In genomic region chr6:82763871-82764503, GRCm38 (mm10) we compare ENCODE assay signal across 9 mouse cellular contexts. TPM values are rescaled to one million over a fixed set of nuclear protein-coding genes. Genes with fewer than 3 reads are reported as not detected.
DNase-seq lines count a peak whose midpoint lies in the region; ATAC-seq and TF ChIP-seq lines count a peak whose summit lies in the region.
"Had no signal": no experiment of that assay in that cellular context is flagged by ENCODE, and none has a peak within 500 bp of the region (broad histone marks: within the 10 kb centered on the region; RNA-seq: fewer than 3 reads in every experiment).

No protein-coding gene starts in this region.

- ATAC-seq in heart, embryonic 13.5 days (ENCODE audit: extremely low read depth, insufficient number of reproducible peaks, low FRiP score, low TSS enrichment), result peak; percentile 23; the same call in 1 of the 2 replicates
- ATAC-seq in forebrain, embryonic 16.5 days, result no peak
- no peak for ATAC-seq in forebrain, embryonic 14.5 days

- H3K9me3 ChIP-seq in E14TG2a.4 (ENCODE audit: low read length), result 0 out of 2 replicates have a peak, but pooled peaks cover 6% of the 10 kb centered on the region
- H3K9me3 ChIP-seq in heart, embryonic 13.5 days, result no peaks in the 10 kb centered on the region
- H3K9me3 ChIP-seq in forebrain, embryonic 16.5 days (ENCODE audit: control insufficient read depth, low read length), result no peaks in the 10 kb centered on the region
- H3K9me3 ChIP-seq in forebrain, embryonic 14.5 days (replicated peaks; ENCODE audit: control insufficient read depth, low read length), result no peaks in the 10 kb centered on the region

- no peak overlapping the region for H3K4me3 ChIP-seq in heart, adult 2 months
- H3K4me3 ChIP-seq in E14TG2a.4 (replicated peaks; ENCODE audit: low read length) (peak overlapping the region; percentile 24), macrophage (ENCODE audit: inconsistent target) (peak overlapping the region; percentile 0; the same call in 1 of the 2 replicates)
- peak overlapping the region; percentile 1; the same call in 1 of the 2 replicates for H3K4me3 ChIP-seq in heart, embryonic 13.5 days
- no peak overlapping the region for H3K4me3 ChIP-seq in forebrain, embryonic 16.5 days (replicated peaks; ENCODE audit: low read length)
- no peak overlapping the region for H3K4me3 ChIP-seq in forebrain, embryonic 14.5 days (ENCODE audit: low read depth, low read length)

- H3K36me3 ChIP-seq in heart, adult 2 months (ENCODE audit: control insufficient read depth, insufficient read depth, low read length), result peaks cover 4% of the 10 kb centered on the region; the same call in 1 of the 2 replicates
- H3K36me3 ChIP-seq in E14TG2a.4 (ENCODE audit: insufficient read depth, low read length) (peaks cover 95% of the 10 kb centered on the region), macrophage (ENCODE audit: inconsistent target) (no peaks in the 10 kb centered on the region; the same call in 1 of the 2 replicates)
- peaks cover 10% of the 10 kb centered on the region for H3K36me3 ChIP-seq in heart, embryonic 13.5 days
- H3K36me3 ChIP-seq in forebrain, embryonic 16.5 days (ENCODE audit: control insufficient read depth, insufficient read depth), result no peaks in the 10 kb centered on the region
- H3K36me3 ChIP-seq in forebrain, embryonic 14.5 days (ENCODE audit: control insufficient read depth, insufficient read depth, low read length), result 0 out of 2 replicates have a peak, but pooled peaks cover 3% of the 10 kb centered on the region

- DNase-seq in heart, adult 2 months, result peak; percentile 65 to 70
- DNase-seq in heart, postnatal 14 days, result no peak
- no peak for DNase-seq in frontal cortex, postnatal 25 days (ENCODE audit: low spot score in 2 of 2)
- DNase-seq in forebrain, embryonic 14.5 days (ENCODE audit: low spot score), result no peak
- DNase-seq: right cerebral cortex, postnatal 25 days had no signal

- intact Hi-C loops in heart, adult 2 months (cut with DNase I), result no loop called here
- intact Hi-C loops in heart, postnatal 14 days (cut with DNase I), result no loop called here

- H3K9ac ChIP-seq in heart, adult 2 months (ENCODE audit: low read depth, low read length), result peak overlapping the region; percentile 32; the same call in 1 of the 2 replicates
- H3K9ac ChIP-seq in heart, embryonic 13.5 days, result peak overlapping the region; percentile 66
- no peak overlapping the region for H3K9ac ChIP-seq in forebrain, embryonic 16.5 days (replicated peaks; ENCODE audit: low read depth, low read length)
- no peak overlapping the region for H3K9ac ChIP-seq in forebrain, embryonic 14.5 days (ENCODE audit: low read length)

- 12% methylated on average over 9 of the region's 9 CpGs for WGBS in heart, adult 2 months
- 3% methylated on average over 9 of the region's 9 CpGs for WGBS in heart, embryonic 13.5 days
- 1% methylated on average over 9 of the region's 9 CpGs for WGBS in macrophage (ENCODE audit: missing documents)
- WGBS in forebrain, embryonic 16.5 days, result 54% methylated on average over 9 of the region's 9 CpGs
- WGBS in forebrain, embryonic 14.5 days, result 55% methylated on average over 9 of the region's 9 CpGs

- TF ChIP-seq EP300 in heart, adult 2 months (IDR thresholded peaks at IDR 0.05; ENCODE audit: insufficient read depth, low read depth, low read length), result 0 out of 2 replicates have a peak, but pooled peaks have one; percentile 44

- H3K27me3 ChIP-seq in heart, adult 2 months (ENCODE audit: control insufficient read depth, insufficient read depth, low read length), result no peaks in the 10 kb centered on the region
- no peaks in the 10 kb centered on the region for H3K27me3 ChIP-seq in E14TG2a.4 (ENCODE audit: insufficient read depth, low read length)
- H3K27me3 ChIP-seq in heart, embryonic 13.5 days (replicated peaks), result no peaks in the 10 kb centered on the region
- H3K27me3 ChIP-seq in forebrain, embryonic 16.5 days (replicated peaks; ENCODE audit: control insufficient read depth, insufficient read depth, low read length), result no peaks in the 10 kb centered on the region
- no peaks in the 10 kb centered on the region for H3K27me3 ChIP-seq in forebrain, embryonic 14.5 days (replicated peaks; ENCODE audit: control insufficient read depth, insufficient read depth, low read length)

- H3K4me2 ChIP-seq in heart, embryonic 13.5 days, result peak overlapping the region; percentile 52
- no peak overlapping the region for H3K4me2 ChIP-seq in forebrain, embryonic 16.5 days (ENCODE audit: low read length)
- no peak overlapping the region for H3K4me2 ChIP-seq in forebrain, embryonic 14.5 days (ENCODE audit: low read length)

- peak; percentile 40; the same call in 1 of the 2 replicates for TF ChIP-seq POLR2A in heart, adult 2 months (IDR thresholded peaks at IDR 0.05; ENCODE audit: insufficient read depth, low read depth, low read length)

- no peaks in the 10 kb centered on the region for H3K79me2 ChIP-seq in heart, adult 2 months (replicated peaks; ENCODE audit: control insufficient read depth, insufficient read depth, low read length)
- peaks cover 87% of the 10 kb centered on the region for H3K79me2 ChIP-seq in macrophage (ENCODE audit: inconsistent target)

- peak overlapping the region; percentile 93 for H3K27ac ChIP-seq in heart, adult 2 months
- H3K27ac ChIP-seq in heart, embryonic 13.5 days (replicated peaks), result peak overlapping the region; percentile 97
- H3K27ac ChIP-seq in macrophage, result peak overlapping the region; percentile 95
- no peak overlapping the region for H3K27ac ChIP-seq in forebrain, embryonic 16.5 days (ENCODE audit: low read length)
- H3K27ac ChIP-seq in forebrain, embryonic 14.5 days (ENCODE audit: low read depth, low read length), result no peak overlapping the region

- TF ChIP-seq CTCF in heart, adult 2 months (IDR thresholded peaks at IDR 0.05), result no peak
- TF ChIP-seq CTCF in E14TG2a.4 (conservative IDR thresholded peaks at IDR 0.05; ENCODE audit: low read length), result no peak

- peaks cover 19% of the 10 kb centered on the region for H3K4me1 ChIP-seq in heart, adult 2 months (ENCODE audit: control insufficient read depth, insufficient read depth, low read length)
- H3K4me1 ChIP-seq in E14TG2a.4 (replicated peaks; ENCODE audit: low read depth, low read length), result peaks cover 95% of the 10 kb centered on the region
- peaks cover 78% of the 10 kb centered on the region for H3K4me1 ChIP-seq in heart, embryonic 13.5 days
- peaks cover 4% of the 10 kb centered on the region; the same call in 1 of the 2 replicates for H3K4me1 ChIP-seq in forebrain, embryonic 16.5 days (replicated peaks; ENCODE audit: control insufficient read depth, insufficient read depth, low read length)
- no peaks in the 10 kb centered on the region for H3K4me1 ChIP-seq in forebrain, embryonic 14.5 days (ENCODE audit: control insufficient read depth, insufficient read depth, low read length)

RNA-seq across cellular contexts. Expression of gene Hk2, which starts 10.3 kb away (rescaled TPM):
- 100 to 1,000 TPM; 325 to 363 TPM for total RNA-seq in heart, adult 2 months (2021)
- 104 and 173 TPM in 2 replicates for polyA plus RNA-seq in heart, adult 2 months (2012; rRNA removed)
- total RNA-seq in heart, postnatal 14 days (2021), result 100 to 1,000 TPM; 206 to 212 TPM
- 28.9 and 36.2 TPM in 2 replicates for polyA plus RNA-seq in heart, embryonic 13.5 days (2015; fragmentation: Nextera tagmentation; extraction: Ambion mirVana)
- total RNA-seq in macrophage (2018; cell fraction: chromatin; rRNA removed), result 100 to 1,000 TPM in 7 of 26 experiments, 10 to 100 TPM in 19; 42.2 to 378 (median 62.1) TPM
- 100 to 1,000 TPM in 3 of 26 experiments, 10 to 100 TPM in 23; 39.8 to 206 (median 51.4) TPM for total RNA-seq in macrophage (2018; cell fraction: cytosol; rRNA removed)
- total RNA-seq in macrophage (2018; cell fraction: nucleus; rRNA removed), result 100 to 1,000 TPM in 13 of 26 experiments, 10 to 100 TPM in 13; 58.2 to 290 (median 98.4) TPM
- polyA plus RNA-seq in macrophage (2018), result 23.2 to 59.3 TPM (median 33.1 TPM) in 3 replicates
- polyA plus RNA-seq in forebrain, embryonic 16.5 days (2015; fragmentation: Nextera tagmentation; extraction: Ambion mirVana), result 4.8 and 5.2 TPM in 2 replicates
- 4.9 and 5.5 TPM in 2 replicates for polyA plus RNA-seq in forebrain, embryonic 14.5 days (2014; fragmentation: Nextera tagmentation; extraction: Ambion mirVana)

RNA-seq across cellular contexts. Expression of gene Pole4, which starts 58.8 kb away (rescaled TPM):
- total RNA-seq in heart, adult 2 months (2021), result 10 to 100 TPM; 15.5 to 16.7 TPM
- polyA plus RNA-seq in heart, adult 2 months (2012; rRNA removed), result 9.2 and 19.5 TPM in 2 replicates
- total RNA-seq in heart, postnatal 14 days (2021), result 10 to 100 TPM; 16.2 to 21.1 TPM
- 82.5 and 97.5 TPM in 2 replicates for polyA plus RNA-seq in heart, embryonic 13.5 days (2015; fragmentation: Nextera tagmentation; extraction: Ambion mirVana)
- total RNA-seq in macrophage (2018; cell fraction: chromatin; rRNA removed), result 10 to 100 TPM in 16 of 26 experiments, 1 to 10 TPM in 10; 5.3 to 27.0 (median 13.8) TPM
- 10 to 100 TPM; 21.5 to 40.6 (median 31.8) TPM for total RNA-seq in macrophage (2018; cell fraction: cytosol; rRNA removed)
- 10 to 100 TPM in 24 of 26 experiments, 1 to 10 TPM in 2; 7.3 to 33.9 (median 18.5) TPM for total RNA-seq in macrophage (2018; cell fraction: nucleus; rRNA removed)
- 16.2 to 67.4 TPM (median 29.8 TPM) in 3 replicates for polyA plus RNA-seq in macrophage (2018)
- polyA plus RNA-seq in forebrain, embryonic 16.5 days (2015; fragmentation: Nextera tagmentation; extraction: Ambion mirVana), result 107 and 121 TPM in 2 replicates
- polyA plus RNA-seq in forebrain, embryonic 14.5 days (2014; fragmentation: Nextera tagmentation; extraction: Ambion mirVana), result 126 and 134 TPM in 2 replicates

Comparison
In these comparisons a context has a peak if more than half of its experiments do, and no peak if none do; other contexts are left out.
1. DNase-seq: peak in heart, adult 2 months (2 of 2); none in heart, postnatal 14 days (0 of 2), frontal cortex, postnatal 25 days (0 of 2) and forebrain, embryonic 14.5 days (single experiment).
2. H3K4me3 ChIP-seq: peak in E14TG2a.4 (single experiment), heart, embryonic 13.5 days (single experiment) and macrophage (single experiment); none in heart, adult 2 months (single experiment), forebrain, embryonic 16.5 days (single experiment) and forebrain, embryonic 14.5 days (single experiment).
3. H3K27ac ChIP-seq: peak in heart, adult 2 months (single experiment), heart, embryonic 13.5 days (single experiment) and macrophage (single experiment); none in forebrain, embryonic 16.5 days (single experiment) and forebrain, embryonic 14.5 days (single experiment).
4. H3K9ac ChIP-seq: peak in heart, adult 2 months (single experiment) and heart, embryonic 13.5 days (single experiment); none in forebrain, embryonic 16.5 days (single experiment) and forebrain, embryonic 14.5 days (single experiment).